Mouse (Mus musculus) urinary bladder, postnatal 36 days (tissue): ENCODE measurements around the gene Fry.

Experiments used
- DNase-seq, 2 experiments: peaks; one replicate each; pipeline ENCODE4 v3.0.0; 2022; ENCODE audit warnings: low spot score in 2 of 2, mixed read lengths in 1 of 2

The Fry gene

GRCm38 (mm10) chr5:150173869-150174268 is 55.4 kb downstream of the Fry start:
- DNase-seq = no peak

GRCm38 (mm10) chr5:150174950-150175349 is 56.5 kb downstream of the Fry start:
- no peak for DNase-seq

- no peak for DNase-seq
These were observed 58.0 kb downstream of the Fry start for GRCm38 (mm10) chr5:150176251-150177015.

GRCm38 (mm10) chr5:150177757-150178156 is 59.3 kb downstream of the Fry start:
- no peak for DNase-seq

- no peak for DNase-seq
These were observed 59.9 kb downstream of the Fry start for GRCm38 (mm10) chr5:150178194-150178801.

GRCm38 (mm10) chr5:150180985-150181607 is 62.7 kb downstream of the Fry start:
- DNase-seq = no peak

- no peak for DNase-seq
These were observed 66.5 kb downstream of the Fry start for GRCm38 (mm10) chr5:150184959-150185358.

- DNase-seq = no peak
These were observed 67.7 kb downstream of the Fry start for GRCm38 (mm10) chr5:150186121-150186520.

GRCm38 (mm10) chr5:150186676-150187075 is 68.2 kb downstream of the Fry start:
- no peak for DNase-seq

GRCm38 (mm10) chr5:150188031-150188430 is 69.6 kb downstream of the Fry start:
- DNase-seq = no peak

- DNase-seq = no peak
These were observed 72.3 kb downstream of the Fry start for GRCm38 (mm10) chr5:150190454-150191358.

- peak; percentile 62 to 80 for DNase-seq
These were observed 77.2 kb downstream of the Fry start for GRCm38 (mm10) chr5:150195514-150196210.

- peak; percentile 60 to 67 for DNase-seq
These were observed 77.8 kb downstream of the Fry start for GRCm38 (mm10) chr5:150196211-150196585.

GRCm38 (mm10) chr5:150196881-150197311 is 78.5 kb downstream of the Fry start:
- DNase-seq = no peak

GRCm38 (mm10) chr5:150206749-150207148 is 88.3 kb downstream of the Fry start:
- DNase-seq = no peak

- DNase-seq = no peak
These were observed 89.2 kb downstream of the Fry start for GRCm38 (mm10) chr5:150207596-150207995.

GRCm38 (mm10) chr5:150208009-150208408 is 89.6 kb downstream of the Fry start:
- DNase-seq = no peak

GRCm38 (mm10) chr5:150214081-150214480 is 95.6 kb downstream of the Fry start:
- peak in 1 of 2 experiments; percentile 44 for DNase-seq

- peak; percentile 30 to 49 for DNase-seq
These were observed 97.6 kb downstream of the Fry start for GRCm38 (mm10) chr5:150216066-150216465.

- no peak for DNase-seq
These were observed 101.0 kb downstream of the Fry start for GRCm38 (mm10) chr5:150219457-150219856.

GRCm38 (mm10) chr5:150220333-150220732 is 101.9 kb downstream of the Fry start:
- no peak for DNase-seq
